Mouse (Mus musculus) frontal cortex, adult 2 months (tissue): Measurements from ENCODE around the gene Cd5. TPM values are rescaled to one million over a fixed set of nuclear protein-coding genes. Genes with fewer than 3 reads are reported as not detected.

Experiments used
- DNase-seq, 2 experiments: peaks; one replicate each; pipeline ENCODE4 v3.0.0; 2022; ENCODE audit warnings: low spot score in 1 of 2; ENCODE audit errors: extremely low spot score in 1 of 2
- polyA plus RNA-seq: library from polyadenylated mRNA; depleted of rRNA; stranded (reverse); fragments of >200 nt; gene quantifications from 2 replicates; pipeline ENCODE4 v1.2.3, GENCODE M21; 2012; rRNA removed

The Cd5 gene
- 0.14 and 0.17 TPM in 2 replicates for polyA plus RNA-seq

- no peak for DNase-seq
Measured at GRCm38 (mm10) chr19:10738811-10739210, at the start of gene Cd5. TSS of gene Cd5 (minus strand) at chr19:10739002.

GRCm38 (mm10) chr19:10788242-10788641 lies 49.4 kb upstream of the Cd5 start:
- no peak for DNase-seq

GRCm38 (mm10) chr19:10787406-10787805 lies 48.6 kb upstream of the Cd5 start:
- no peak for DNase-seq

GRCm38 (mm10) chr19:10786753-10787152 lies 48.0 kb upstream of the Cd5 start:
- DNase-seq: no peak

- DNase-seq: peak in 1 of 2 experiments; percentile 71
Measured at GRCm38 (mm10) chr19:10784796-10785459, 46.1 kb upstream of the Cd5 start.

GRCm38 (mm10) chr19:10784061-10784460 lies 45.3 kb upstream of the Cd5 start:
- DNase-seq: no peak

GRCm38 (mm10) chr19:10783168-10783567 lies 44.4 kb upstream of the Cd5 start:
- no peak for DNase-seq

- peak; percentile 60 to 78 for DNase-seq
Measured at GRCm38 (mm10) chr19:10781641-10782040, 42.8 kb upstream of the Cd5 start.

GRCm38 (mm10) chr19:10776906-10777305 lies 38.1 kb upstream of the Cd5 start:
- no peak for DNase-seq

- no peak for DNase-seq
Measured at GRCm38 (mm10) chr19:10774141-10774540, 35.3 kb upstream of the Cd5 start.

- DNase-seq: no peak
Measured at GRCm38 (mm10) chr19:10773384-10773783, 34.6 kb upstream of the Cd5 start.

GRCm38 (mm10) chr19:10772866-10773265 lies 34.1 kb upstream of the Cd5 start:
- no peak for DNase-seq

GRCm38 (mm10) chr19:10771995-10772394 lies 33.2 kb upstream of the Cd5 start:
- no peak for DNase-seq

GRCm38 (mm10) chr19:10769429-10770195 lies 30.8 kb upstream of the Cd5 start:
- no peak for DNase-seq

- DNase-seq: peak in 1 of 2 experiments; percentile 47
Measured at GRCm38 (mm10) chr19:10768694-10769428, 30.1 kb upstream of the Cd5 start.

- no peak for DNase-seq
Measured at GRCm38 (mm10) chr19:10767631-10768030, 28.8 kb upstream of the Cd5 start.

GRCm38 (mm10) chr19:10763381-10764031 lies 24.7 kb upstream of the Cd5 start:
- DNase-seq: peak; percentile 42 to 71

GRCm38 (mm10) chr19:10762468-10762867 lies 23.7 kb upstream of the Cd5 start:
- no peak for DNase-seq

GRCm38 (mm10) chr19:10761794-10762415 lies 23.1 kb upstream of the Cd5 start:
- no peak for DNase-seq
